Mouse (Mus musculus) thymus, postnatal 4 days (tissue): ENCODE data around the gene Gm43518.

Experiments used
- DNase-seq: peaks from one replicate; pipeline ENCODE4 v3.0.0; 2021

The Gm43518 gene

GRCm38 (mm10) chr5:123933957-123934591, 6.9 kb downstream of the Gm43518 start:
- peak; percentile 52 for DNase-seq

GRCm38 (mm10) chr5:123935931-123936330, 8.7 kb downstream of the Gm43518 start:
- DNase-seq = no peak

- no peak for DNase-seq
Measured at GRCm38 (mm10) chr5:123938479-123938878, 11.3 kb downstream of the Gm43518 start.

- DNase-seq = no peak
Measured at GRCm38 (mm10) chr5:123946546-123946945, 19.3 kb downstream of the Gm43518 start.

GRCm38 (mm10) chr5:123947041-123947761, 20.0 kb downstream of the Gm43518 start:
- DNase-seq = no peak

- no peak for DNase-seq
Measured at GRCm38 (mm10) chr5:123952365-123953045, 25.3 kb downstream of the Gm43518 start.

- DNase-seq = no peak
Measured at GRCm38 (mm10) chr5:123957213-123957612, 30.0 kb downstream of the Gm43518 start.

- DNase-seq = no peak
Measured at GRCm38 (mm10) chr5:123959018-123959417, 31.8 kb downstream of the Gm43518 start.

GRCm38 (mm10) chr5:123960129-123960528, 32.9 kb downstream of the Gm43518 start:
- DNase-seq = no peak

GRCm38 (mm10) chr5:123961046-123961445, 33.8 kb downstream of the Gm43518 start:
- no peak for DNase-seq

- no peak for DNase-seq
Measured at GRCm38 (mm10) chr5:123964208-123964607, 37.0 kb downstream of the Gm43518 start.

- DNase-seq = no peak
Measured at GRCm38 (mm10) chr5:123966759-123967158, 39.5 kb downstream of the Gm43518 start.

GRCm38 (mm10) chr5:123968468-123968867, 41.2 kb downstream of the Gm43518 start:
- no peak for DNase-seq

- DNase-seq = no peak
Measured at GRCm38 (mm10) chr5:123969216-123969615, 42.0 kb downstream of the Gm43518 start.

- no peak for DNase-seq
Measured at GRCm38 (mm10) chr5:123970576-123970975, 43.4 kb downstream of the Gm43518 start.

- no peak for DNase-seq
Measured at GRCm38 (mm10) chr5:123972453-123972852, 45.2 kb downstream of the Gm43518 start.

- peak; percentile 86 for DNase-seq
Measured at GRCm38 (mm10) chr5:123973299-123974178, 46.3 kb downstream of the Gm43518 start, which contains the start of gene Hip1r. Gene Hip1r (plus strand): TSS chr5:123973628.

GRCm38 (mm10) chr5:123974179-123974485, 46.9 kb downstream of the Gm43518 start:
- no peak for DNase-seq

- no peak for DNase-seq
Measured at GRCm38 (mm10) chr5:123974616-123975111, 47.4 kb downstream of the Gm43518 start.

- no peak for DNase-seq
Measured at GRCm38 (mm10) chr5:123975668-123976180, 48.5 kb downstream of the Gm43518 start.

- no peak for DNase-seq
Measured at GRCm38 (mm10) chr5:123977231-123977630, 50.0 kb downstream of the Gm43518 start.

- DNase-seq = no peak
Measured at GRCm38 (mm10) chr5:123978131-123978530, 50.9 kb downstream of the Gm43518 start.
